Mouse (Mus musculus) ES-Bruce4 (cell line): Measurements from ENCODE around the gene Islr. TPM values are rescaled to one million over a fixed set of nuclear protein-coding genes. Genes with fewer than 3 reads are reported as not detected.
A peak's percentile ranks its signal among the peaks of the same experiment; 100 is the strongest.

Experiments used
- H3K27ac ChIP-seq: 2 replicates; pipeline ENCODE4 v1.5.1; 2012; ENCODE audit warnings: low read length, inconsistent platforms; ENCODE audit not compliant: insufficient read depth
- H3K27me3 ChIP-seq: 2 replicates; pipeline ENCODE4 v1.6.1; 2012; ENCODE audit warnings: mild to moderate bottlenecking, low read length, inconsistent platforms; ENCODE audit not compliant: control insufficient read depth, poor library complexity, insufficient read depth, severe bottlenecking
- H3K36me3 ChIP-seq: 2 replicates; pipeline ENCODE4 v1.6.1; 2012; ENCODE audit warnings: inconsistent platforms, mild to moderate bottlenecking, low read length, moderate library complexity; ENCODE audit not compliant: control insufficient read depth, poor library complexity, insufficient read depth, severe bottlenecking
- H3K4me1 ChIP-seq: one replicate; pipeline ENCODE4 v1.8.1; 2011; ENCODE audit warnings: low read length; ENCODE audit not compliant: control insufficient read depth, insufficient read depth
- H3K4me3 ChIP-seq: 2 replicates; pipeline ENCODE4 v1.5.1; 2011; ENCODE audit warnings: low read depth, mild to moderate bottlenecking, low read length
- H3K9ac ChIP-seq: 2 replicates; pipeline ENCODE4 v1.6.1; 2012; ENCODE audit warnings: low read depth, mild to moderate bottlenecking, inconsistent platforms; ENCODE audit not compliant: poor library complexity, severe bottlenecking
- H3K9me3 ChIP-seq: replicated peaks from 2 replicates; pipeline ENCODE4 v1.6.1; 2012; ENCODE audit warnings: mild to moderate bottlenecking, low read length, inconsistent platforms; ENCODE audit not compliant: control insufficient read depth, poor library complexity, insufficient read depth, severe bottlenecking
- CTCF ChIP-seq: IDR thresholded peaks from one replicate; pipeline ENCODE4 v1.8.1; 2011; ENCODE audit warnings: low read depth, low read length
- EP300 ChIP-seq: IDR thresholded peaks from 2 replicates; pipeline ENCODE4 v1.6.1; 2011; ENCODE audit warnings: low read depth, low read length; ENCODE audit not compliant: insufficient read depth
- POLR2A ChIP-seq: IDR thresholded peaks from one replicate; pipeline ENCODE4 v1.8.1; 2011; ENCODE audit warnings: low read length; ENCODE audit not compliant: insufficient read depth
- polyA plus RNA-seq: library from polyadenylated mRNA; stranded (reverse); fragments of >200 nt; gene quantifications from 2 replicates; pipeline ENCODE4 v1.2.4, GENCODE M21; 2011; ENCODE audit warnings: low read depth; ENCODE audit not compliant: missing spikeins, insufficient read depth, insufficient read length

Gene Islr
- polyA plus RNA-seq, 1 experiment: not detected

- no peaks in the 10 kb centered on the region for H3K9me3 ChIP-seq
- H3K4me3 ChIP-seq: no peak overlapping the region
- no peak for TF ChIP-seq CTCF
- TF ChIP-seq POLR2A: no peak
- TF ChIP-seq EP300: no peak
- no peaks in the 10 kb centered on the region for H3K27me3 ChIP-seq
- H3K9ac ChIP-seq: no peak overlapping the region
- H3K36me3 ChIP-seq: no peaks in the 10 kb centered on the region
- H3K27ac ChIP-seq: no peak overlapping the region
- peaks cover 5% of the 10 kb centered on the region for H3K4me1 ChIP-seq
Observed at GRCm38 (mm10) chr9:58143419-58143818, 60.7 kb downstream of the Islr start.

- H3K9me3 ChIP-seq: no peaks in the 10 kb centered on the region
- H3K36me3 ChIP-seq: no peaks in the 10 kb centered on the region
- no peak overlapping the region for H3K9ac ChIP-seq
- TF ChIP-seq EP300 (no peak), CTCF (no peak)
- no peaks in the 10 kb centered on the region for H3K27me3 ChIP-seq
- no peak overlapping the region for H3K27ac ChIP-seq
- H3K4me1 ChIP-seq: peaks cover 5% of the 10 kb centered on the region
- no peak overlapping the region for H3K4me3 ChIP-seq
Observed at GRCm38 (mm10) chr9:58139947-58140346, 64.2 kb downstream of the Islr start.

GRCm38 (mm10) chr9:58135921-58136321 is 68.2 kb downstream of the Islr start:
- Histone ChIP-seq H3K9ac (no peak overlapping the region), H3K9me3 (no peaks in the 10 kb centered on the region), H3K27me3 (no peaks in the 10 kb centered on the region), H3K36me3 (no peaks in the 10 kb centered on the region), H3K27ac (no peak overlapping the region), H3K4me1 (peaks cover 2% of the 10 kb centered on the region), H3K4me3 (no peak overlapping the region)
- no peak for TF ChIP-seq CTCF
- peak; percentile 53; the same call in 1 of the 2 replicates for TF ChIP-seq EP300
- TF ChIP-seq POLR2A: no peak

GRCm38 (mm10) chr9:58134906-58135305 is 69.2 kb downstream of the Islr start:
- H3K9ac ChIP-seq: no peak overlapping the region
- no peaks in the 10 kb centered on the region for H3K4me1 ChIP-seq
- no peak overlapping the region for H3K4me3 ChIP-seq

GRCm38 (mm10) chr9:58133893-58134884 is 69.9 kb downstream of the Islr start:
- no peak overlapping the region for H3K27ac ChIP-seq
- no peaks in the 10 kb centered on the region for H3K4me1 ChIP-seq

More at GRCm38 (mm10) chr9:58134906-58135305, 69.2 kb downstream of the Islr start:
- Histone ChIP-seq H3K27ac (no peak overlapping the region), H3K9me3 (no peaks in the 10 kb centered on the region), H3K36me3 (no peaks in the 10 kb centered on the region), H3K27me3 (no peaks in the 10 kb centered on the region)
- TF ChIP-seq POLR2A (no peak), EP300 (no peak)

GRCm38 (mm10) chr9:58131735-58132134 is 72.4 kb downstream of the Islr start:
- H3K27ac ChIP-seq: no peak overlapping the region
- no peaks in the 10 kb centered on the region for H3K27me3 ChIP-seq

More at GRCm38 (mm10) chr9:58133893-58134884, 69.9 kb downstream of the Islr start:
- Histone ChIP-seq H3K27me3 (no peaks in the 10 kb centered on the region), H3K9me3 (no peaks in the 10 kb centered on the region), H3K4me3 (no peak overlapping the region), H3K9ac (no peak overlapping the region), H3K36me3 (no peaks in the 10 kb centered on the region)
- TF ChIP-seq POLR2A (no peak), CTCF (no peak), EP300 (no peak)

More at GRCm38 (mm10) chr9:58131735-58132134, 72.4 kb downstream of the Islr start:
- Histone ChIP-seq H3K9ac (no peak overlapping the region), H3K36me3 (no peaks in the 10 kb centered on the region), H3K4me3 (no peak overlapping the region), H3K4me1 (peaks cover 3% of the 10 kb centered on the region), H3K9me3 (no peaks in the 10 kb centered on the region)
- TF ChIP-seq POLR2A (no peak), EP300 (no peak), CTCF (no peak)
